Mouse (Mus musculus) cerebellum, adult 8-10 months (tissue): ENCODE results near the gene Cdca3.

Source experiments
- DNase-seq: peaks from one replicate; pipeline ENCODE4 v3.0.0; 2022

Gene Cdca3

GRCm38 (mm10) chr6:124874348-124874747, 45.0 kb downstream of the Cdca3 start:
- no peak for DNase-seq

GRCm38 (mm10) chr6:124879390-124879789, 50.0 kb downstream of the Cdca3 start:
- no peak for DNase-seq

GRCm38 (mm10) chr6:124881821-124882220, 52.5 kb downstream of the Cdca3 start:
- no peak for DNase-seq
